Mouse (Mus musculus): ENCODE measurements at regions not wholly inside any gene's neighbourhood (a gene's known extent, or its start where the extent isn't known, plus 50 kb on each side); places are given as distances from the start of the nearest gene placed in this dataset.

GRCm38 (mm10) chr16:13034136-13034535, 75.3 kb upstream of the Ercc4 start:
- DNase-seq (ENCODE audit: low spot score) = no peak

- DNase-seq (ENCODE audit: low spot score) = no peak
These were observed 72.9 kb upstream of the Ercc4 start for GRCm38 (mm10) chr16:13036596-13036995.

GRCm38 (mm10) chr16:13040312-13041100, 69.0 kb upstream of the Ercc4 start:
- DNase-seq (ENCODE audit: low spot score) = no peak

- no peak for DNase-seq (ENCODE audit: low spot score)
These were observed 68.1 kb upstream of the Ercc4 start for GRCm38 (mm10) chr16:13041356-13041755.

GRCm38 (mm10) chr16:13045079-13045590, 64.3 kb upstream of the Ercc4 start:
- no peak for DNase-seq (ENCODE audit: low spot score)

GRCm38 (mm10) chr16:13046366-13047120, 62.9 kb upstream of the Ercc4 start:
- no peak for DNase-seq (ENCODE audit: low spot score)

GRCm38 (mm10) chr16:13049321-13049720, 60.2 kb upstream of the Ercc4 start:
- DNase-seq (ENCODE audit: low spot score) = no peak

- no peak for DNase-seq (ENCODE audit: low spot score)
These were observed 59.1 kb upstream of the Ercc4 start for GRCm38 (mm10) chr16:13050225-13050892.

GRCm38 (mm10) chr16:13054956-13055355, 54.5 kb upstream of the Ercc4 start:
- DNase-seq (ENCODE audit: low spot score) = no peak
